Mouse (Mus musculus) T-cell, adult 2 months (primary cell): ENCODE data around the gene Btbd18.
"Not testable (repeated sequence)": the region's sequence is repeated elsewhere in the genome, so short reads cannot be mapped to it uniquely, and the experiment has no call there.

Source experiments
- DNase-seq: peaks from one replicate; pipeline ENCODE4 v3.0.0; 2022; ENCODE audit warnings: low spot score

Btbd18 gene

GRCm38 (mm10) chr2:84647051-84647568 lies 11.8 kb upstream of the Btbd18 start:
- no peak for DNase-seq

DNA sequence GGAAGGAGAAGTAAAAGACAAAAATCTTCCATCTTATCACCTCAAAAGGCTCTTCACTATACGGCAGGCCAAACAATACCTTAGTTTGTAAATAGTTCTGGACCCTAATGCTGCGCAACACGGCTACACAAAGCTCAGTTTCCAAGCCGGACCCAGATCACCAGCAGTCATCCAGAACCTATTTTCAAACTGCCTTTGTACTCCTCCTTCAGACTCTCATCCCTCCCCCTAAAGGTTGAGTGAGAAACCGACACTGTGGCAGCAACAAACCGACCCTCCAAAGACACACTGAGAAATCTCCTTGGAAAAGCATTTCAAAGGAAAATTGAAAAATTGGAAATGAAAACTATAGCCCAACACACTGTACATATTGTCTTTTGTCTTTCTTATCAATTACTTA lies 10.5 kb upstream of the Btbd18 start:
- no peak for DNase-seq

DNA sequence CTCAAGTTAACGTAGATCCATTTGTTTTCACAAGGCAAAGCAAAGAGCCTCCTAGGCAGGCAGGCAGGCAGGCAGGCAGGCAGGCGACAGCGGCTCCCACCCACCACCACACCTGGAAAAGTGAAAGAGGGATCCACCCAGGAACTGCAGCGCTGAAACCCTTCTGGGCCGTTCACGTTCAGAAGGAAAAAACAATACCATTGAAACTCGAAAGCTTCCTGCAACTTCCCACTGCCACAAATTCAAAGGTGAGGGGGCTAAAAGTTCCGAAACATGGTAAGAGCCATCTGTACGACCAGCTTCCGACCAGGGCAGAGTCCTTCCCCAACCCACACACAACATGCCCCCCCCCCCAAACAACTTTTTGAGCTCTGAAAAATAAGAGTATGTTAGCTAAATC lies 9.2 kb upstream of the Btbd18 start:
- DNase-seq = no peak

GRCm38 (mm10) chr2:84650464-84651195 lies 8.2 kb upstream of the Btbd18 start, which contains the start of gene Ctnnd1:
Gene Ctnnd1, minus strand, starts transcription at chr2:84650765.
- DNase-seq = no peak

DNA sequence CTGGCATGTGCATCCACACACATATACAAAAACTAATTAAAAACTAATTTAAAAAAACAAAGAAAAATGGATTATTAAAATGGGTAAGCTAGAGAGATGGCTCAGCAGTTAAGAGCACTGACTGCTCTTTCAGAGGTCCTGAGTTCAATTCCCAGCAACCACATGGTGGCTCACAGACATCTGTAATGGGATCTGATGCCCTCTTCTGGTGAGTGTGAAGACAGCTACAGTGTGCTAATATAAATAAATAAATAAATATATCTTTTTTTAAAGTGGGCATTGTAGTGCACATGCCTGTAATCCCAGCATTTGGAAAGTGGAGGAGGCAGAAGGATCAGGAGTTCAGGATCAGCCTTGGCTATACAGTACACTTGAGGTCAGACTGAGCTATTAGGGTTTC lies 5.5 kb upstream of the Btbd18 start:
- no peak for DNase-seq

DNA sequence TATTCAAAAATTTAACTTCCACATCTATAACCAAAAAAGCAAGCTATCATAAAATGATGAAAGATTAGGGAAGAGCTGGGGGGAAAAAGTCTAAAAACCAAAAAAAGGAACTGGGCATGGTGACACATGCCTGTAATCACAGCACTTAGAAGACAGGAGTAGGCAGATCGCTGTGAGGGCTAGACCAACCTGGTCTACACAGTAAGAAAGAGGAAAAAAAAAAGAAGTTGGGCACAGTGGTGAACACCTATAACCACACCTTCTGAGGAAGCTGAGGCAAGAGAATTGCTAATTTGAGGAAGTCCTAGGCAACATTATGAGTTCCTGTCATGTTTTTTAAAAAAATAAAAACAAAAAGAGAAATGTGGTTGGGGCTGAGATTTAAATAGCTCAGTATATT lies 3.0 kb upstream of the Btbd18 start:
- DNase-seq = no peak

- peak; percentile 59 for DNase-seq
Measured at GRCm38 (mm10) chr2:84660253-84660652, 1.4 kb downstream of the Btbd18 start.

GRCm38 (mm10) chr2:84662866-84663265 lies 4.0 kb downstream of the Btbd18 start:
- peak; percentile 45 for DNase-seq

DNA sequence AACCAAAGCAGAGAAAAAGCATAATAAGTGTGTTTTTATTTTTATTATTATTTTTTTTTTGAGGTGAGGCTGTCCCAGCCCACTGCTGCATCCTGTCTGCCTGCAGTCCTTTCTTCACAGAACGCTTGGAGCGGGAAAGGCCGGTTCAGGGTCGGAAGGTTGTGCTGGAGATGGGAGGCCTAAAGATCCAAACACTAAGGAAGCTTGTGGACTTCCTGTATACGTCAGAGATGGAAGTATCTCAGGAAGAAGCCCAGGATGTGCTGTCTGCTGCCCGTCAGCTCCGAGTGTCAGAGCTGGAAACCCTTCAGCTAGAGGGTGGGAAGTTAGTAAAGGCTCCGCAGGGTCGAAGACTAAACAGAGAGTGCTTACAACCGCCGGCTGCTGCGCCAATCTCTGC lies 7.2 kb downstream of the Btbd18 start:
- DNase-seq = no peak

- no peak for DNase-seq
Measured at GRCm38 (mm10) chr2:84669828-84670568, 11.1 kb downstream of the Btbd18 start.

- DNase-seq = peak; percentile 89
Measured at GRCm38 (mm10) chr2:84670569-84670933, 11.7 kb downstream of the Btbd18 start, which contains the start of gene Selenoh. Gene Selenoh, minus strand, starts transcription at chr2:84670770.

DNA sequence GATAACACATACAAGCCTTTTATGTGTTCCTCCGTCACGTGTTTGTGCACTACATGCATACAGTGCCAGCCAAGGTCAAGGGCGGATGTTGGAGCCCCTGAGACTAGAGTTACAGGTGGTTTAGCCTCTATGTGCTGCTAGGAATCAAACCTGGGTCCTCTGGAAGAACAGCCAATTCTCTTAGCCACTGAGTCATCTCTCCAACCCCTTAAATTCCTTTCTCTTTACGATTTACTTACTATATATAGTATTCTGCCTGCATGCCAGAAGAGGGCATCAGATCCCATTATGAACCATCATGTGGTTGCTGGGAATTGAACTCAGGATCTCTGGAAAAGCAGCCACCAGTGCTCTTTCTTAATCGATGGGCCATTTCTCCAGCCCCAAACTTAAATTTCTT lies 12.7 kb downstream of the Btbd18 start:
- DNase-seq = not testable (repeated sequence)

GRCm38 (mm10) chr2:84677270-84677967 lies 18.5 kb downstream of the Btbd18 start:
- no peak for DNase-seq

DNA sequence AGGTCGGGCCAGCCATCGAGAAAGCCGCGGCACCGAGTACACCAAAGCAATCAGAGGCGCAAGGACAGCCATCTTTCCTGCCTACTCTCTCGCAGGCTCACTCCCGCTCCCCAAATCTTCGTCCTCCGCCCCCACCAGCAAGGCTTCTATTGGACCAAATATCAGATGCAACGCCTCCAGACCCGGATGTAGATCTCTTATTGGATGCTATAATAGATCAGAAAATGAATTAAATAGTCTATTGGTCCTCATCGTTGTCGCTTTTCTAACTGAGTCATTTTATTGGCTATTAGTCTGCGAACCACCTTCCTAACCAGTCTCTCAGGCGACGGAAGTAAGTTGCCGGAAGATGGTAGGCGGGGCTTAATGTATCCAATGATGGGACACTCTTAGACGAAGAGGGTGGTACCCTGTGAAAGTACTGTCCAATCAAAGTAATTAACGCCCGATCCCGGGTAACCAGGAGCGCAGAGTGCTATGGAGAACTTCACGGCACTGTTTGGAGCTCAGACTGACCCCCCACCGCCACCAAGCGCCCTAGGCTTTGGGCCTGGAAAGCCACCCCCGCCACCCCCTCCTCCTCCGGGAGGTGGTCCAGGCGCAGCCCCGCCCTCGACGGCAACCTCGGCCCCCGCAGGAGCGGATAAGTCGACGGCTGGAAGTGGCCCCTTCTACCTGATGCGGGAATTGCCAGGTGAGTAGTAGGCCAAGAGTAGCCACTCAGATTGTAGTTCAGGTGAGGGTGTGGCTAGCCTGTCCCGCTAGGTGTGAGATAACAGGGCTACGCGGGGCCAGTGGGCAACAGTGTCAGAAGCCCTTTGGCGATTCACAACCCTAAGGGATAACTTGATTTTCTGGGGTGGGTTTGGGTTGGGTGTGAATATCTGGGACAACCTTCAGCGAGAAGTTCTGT lies 19.3 kb downstream of the Btbd18 start, which contains the start of the genes Gm28635 and Med19:
Gm28635 (minus strand) TSS at position 74 of the 913 bp plus-strand sequence.
Med19 (plus strand) TSS at position 435 of the 913 bp plus-strand sequence.
- DNase-seq = peak; percentile 96

DNA sequence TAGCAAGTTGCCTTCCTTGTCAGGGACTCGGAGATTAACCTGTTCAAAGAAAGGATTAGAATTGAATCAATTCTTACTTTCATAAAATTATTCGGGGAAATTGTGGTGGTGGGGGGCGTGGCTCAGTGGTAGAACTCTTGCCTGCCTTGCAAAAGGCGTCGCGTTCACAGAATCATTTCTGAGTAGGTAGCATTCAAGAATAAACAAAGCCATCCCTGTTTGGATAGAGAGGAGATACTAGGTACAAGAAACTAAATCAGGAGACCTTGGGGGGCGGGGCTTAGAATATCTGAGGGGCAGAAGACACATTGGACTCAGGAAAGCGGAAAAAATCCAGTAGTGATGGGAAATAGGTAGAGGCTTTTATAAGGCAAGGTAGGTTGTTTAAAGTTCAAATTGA lies 20.1 kb downstream of the Btbd18 start, which contains the start of gene Tmx2:
Tmx2 (minus strand) TSS at position 125 of the 400 bp plus-strand sequence.
- DNase-seq = no peak

GRCm38 (mm10) chr2:84682605-84683183 lies 23.8 kb downstream of the Btbd18 start:
- no peak for DNase-seq

DNA sequence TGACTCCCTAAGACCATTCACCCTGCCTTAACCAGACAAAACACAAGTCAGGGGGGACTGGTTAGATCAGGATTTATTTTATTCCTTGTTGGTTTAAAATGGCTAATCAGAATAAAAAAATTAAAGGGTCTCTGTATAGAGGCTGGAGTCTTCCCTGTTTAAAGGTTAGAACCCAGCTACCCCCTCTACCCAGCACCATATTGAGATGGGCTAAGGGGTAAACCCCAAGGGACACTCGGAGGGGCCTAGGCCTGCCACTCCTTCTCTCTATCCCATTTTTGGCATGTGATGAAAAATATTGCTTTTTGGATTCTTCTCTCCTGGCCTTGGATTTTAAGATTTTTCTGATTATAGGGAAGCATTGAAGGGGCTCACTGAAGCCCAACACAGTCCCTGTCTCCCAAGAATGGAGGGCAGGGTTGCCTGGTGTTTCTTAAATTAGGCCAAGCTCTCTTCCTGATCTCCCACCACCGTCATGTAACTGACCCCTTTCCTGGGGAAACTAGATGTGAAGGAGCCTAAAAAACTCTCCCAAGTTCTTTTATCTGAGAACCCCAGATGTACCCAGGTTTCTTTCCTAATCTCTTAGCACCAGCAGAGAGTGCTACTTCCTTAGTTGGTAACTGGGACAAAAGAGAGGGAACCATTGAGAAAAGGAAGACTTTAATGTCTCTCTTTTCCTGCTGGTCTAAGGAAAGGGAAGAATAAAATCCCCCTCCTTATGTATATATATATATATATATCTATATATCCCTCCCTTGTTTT lies 29.4 kb downstream of the Btbd18 start:
- DNase-seq = no peak

GRCm38 (mm10) chr2:84690050-84690449 lies 31.2 kb downstream of the Btbd18 start:
- no peak for DNase-seq

GRCm38 (mm10) chr2:84695007-84695695 lies 36.3 kb downstream of the Btbd18 start:
- DNase-seq = no peak
